Mouse (Mus musculus): ENCODE data around the gene Gck. TPM values are rescaled to one million over a fixed set of nuclear protein-coding genes. Genes with fewer than 3 reads are reported as not detected.

Gene Gck
- polyA plus RNA-seq (2014; fragmentation: Nextera tagmentation; extraction: Ambion mirVana): 1.0 and 2.3 TPM in 2 replicates

DNA sequence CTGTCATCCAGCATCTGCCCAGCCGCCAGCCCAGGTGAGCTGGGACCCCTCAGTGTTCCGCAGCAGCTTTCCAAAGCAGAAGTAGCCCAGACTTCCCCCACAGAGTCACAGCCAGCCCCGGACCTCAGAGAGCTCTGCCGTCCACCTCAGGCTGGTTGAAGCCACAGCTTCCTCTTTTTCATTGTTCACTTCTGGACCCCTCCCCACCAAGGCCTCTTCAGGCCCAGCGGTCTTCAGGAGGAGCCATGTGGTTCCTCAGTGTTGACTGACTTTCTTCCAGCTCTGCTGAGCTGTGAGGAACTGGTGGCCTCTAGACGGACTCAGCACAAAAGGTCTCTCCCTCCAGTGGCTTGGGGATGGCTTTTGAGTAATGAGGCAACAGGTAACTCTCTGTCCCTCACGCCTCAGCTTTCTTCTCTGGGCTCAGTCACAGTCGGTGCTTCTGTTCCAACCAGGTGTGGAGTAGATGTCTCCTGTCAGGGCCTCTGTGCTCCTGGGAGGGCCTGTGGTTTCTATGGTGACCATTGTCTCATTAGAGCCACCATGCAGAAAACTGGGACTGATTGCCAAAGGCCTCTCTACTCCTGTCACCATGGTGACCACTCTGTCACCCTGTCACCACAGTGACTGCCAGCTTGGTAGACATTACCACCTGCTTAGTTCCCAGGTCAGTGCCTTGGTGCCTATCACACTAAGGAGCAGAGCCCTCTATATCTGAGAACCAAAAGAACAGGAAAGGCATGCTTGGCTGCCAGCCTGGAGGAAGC, at the start of gene Gck:
Gene Gck, minus strand, starts transcription at position 496 of the 767 bp plus-strand sequence.
- Histone ChIP-seq H3K9ac (ENCODE audit: low read depth, low read length) (no peak within 1 kb of the TSS), H3K27ac (replicated peaks; ENCODE audit: low read depth, low read length) (0 out of 2 replicates have a peak within 1 kb of the TSS, but pooled peaks have one; percentile 11), H3K4me3 (ENCODE audit: low read depth, low read length) (no peak within 1 kb of the TSS), H3K9me3 (ENCODE audit: control insufficient read depth, low read length) (no peaks in the 10 kb centered on the region), H3K4me1 (ENCODE audit: control insufficient read depth, insufficient read depth, low read length) (peaks cover 11% of the 10 kb centered on the region), H3K36me3 (ENCODE audit: control insufficient read depth, insufficient read depth, low read length) (no peaks in the 10 kb centered on the region), H3K4me2 (ENCODE audit: low read depth, low read length) (no peak within 1 kb of the TSS), H3K27me3 (replicated peaks; ENCODE audit: control insufficient read depth, insufficient read depth, low read length) (no peaks in the 10 kb centered on the region)
- WGBS: 61% methylated on average over 8 of the region's 8 CpGs
- peak; percentile 78 for ATAC-seq (ENCODE audit: low read depth)
- DNase-seq (ENCODE audit: low spot score): peak; percentile 59

DNA sequence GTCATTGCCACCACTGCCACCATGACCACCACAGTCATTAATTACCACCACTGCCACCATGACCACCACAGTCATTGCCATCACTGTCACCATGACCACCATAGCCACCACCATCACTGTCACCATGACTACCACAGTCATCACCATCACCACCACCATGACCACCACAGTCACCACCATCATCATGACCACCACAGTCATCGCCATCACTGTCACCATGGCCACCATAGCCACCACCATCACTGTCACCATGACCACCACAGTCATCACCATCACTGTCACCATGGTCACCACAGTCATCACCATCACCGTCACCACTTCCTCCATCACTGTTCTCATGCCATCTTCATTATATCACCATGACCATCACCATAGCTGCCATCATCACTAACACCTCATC, 48.6 kb upstream of the Gck start:
- Histone ChIP-seq H3K4me1 (ENCODE audit: control insufficient read depth, insufficient read depth, low read length) (peaks cover 16% of the 10 kb centered on the region), H3K27me3 (replicated peaks; ENCODE audit: control insufficient read depth, insufficient read depth, low read length) (no peaks in the 10 kb centered on the region), H3K9me3 (ENCODE audit: control insufficient read depth, low read length) (no peaks in the 10 kb centered on the region), H3K4me2 (ENCODE audit: low read depth, low read length) (no peak overlapping the region), H3K4me3 (ENCODE audit: low read depth, low read length) (no peak overlapping the region), H3K9ac (ENCODE audit: low read depth, low read length) (no peak overlapping the region), H3K27ac (replicated peaks; ENCODE audit: low read depth, low read length) (no peak overlapping the region), H3K36me3 (ENCODE audit: control insufficient read depth, insufficient read depth, low read length) (no peaks in the 10 kb centered on the region)
- DNase-seq (ENCODE audit: low spot score): no peak
- WGBS: 96% methylated on average over 2 of the region's 2 CpGs
- no peak for ATAC-seq (ENCODE audit: low read depth)

DNA sequence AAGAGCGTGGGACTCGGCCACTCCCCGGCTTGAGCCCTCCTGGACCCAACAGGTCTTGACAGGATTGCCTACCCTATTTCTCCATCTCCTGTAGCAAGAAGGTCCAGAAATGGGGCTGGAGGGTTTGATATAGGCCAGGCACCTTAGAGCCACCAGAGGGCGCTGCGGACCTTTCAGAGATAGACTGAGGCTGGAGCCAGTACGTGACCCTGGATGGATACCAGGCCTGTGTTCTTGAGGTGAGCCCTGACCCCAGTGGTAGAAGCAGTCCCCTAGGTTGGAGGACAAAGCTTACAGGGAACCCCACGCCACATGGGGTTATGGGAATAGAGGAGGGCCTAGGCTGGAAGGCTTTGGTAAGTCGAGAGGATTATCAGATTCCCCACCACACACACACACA, 46.1 kb upstream of the Gck start:
- no peak overlapping the region for H3K4me3 ChIP-seq (ENCODE audit: low read depth, low read length)
- no peaks in the 10 kb centered on the region for H3K27me3 ChIP-seq (replicated peaks; ENCODE audit: control insufficient read depth, insufficient read depth, low read length)
- WGBS: 12% methylated on average over 7 of the region's 8 CpGs
- no peaks in the 10 kb centered on the region for H3K9me3 ChIP-seq (ENCODE audit: control insufficient read depth, low read length)
- no peak overlapping the region for H3K9ac ChIP-seq (ENCODE audit: low read depth, low read length)
- no peak overlapping the region for H3K4me2 ChIP-seq (ENCODE audit: low read depth, low read length)
- DNase-seq (ENCODE audit: low spot score): peak; percentile 87
- H3K4me1 ChIP-seq (ENCODE audit: control insufficient read depth, insufficient read depth, low read length): peaks cover 16% of the 10 kb centered on the region
- peak; percentile 30; the same call in 1 of the 2 replicates for ATAC-seq (ENCODE audit: low read depth)
- no peaks in the 10 kb centered on the region for H3K36me3 ChIP-seq (ENCODE audit: control insufficient read depth, insufficient read depth, low read length)
- H3K27ac ChIP-seq (replicated peaks; ENCODE audit: low read depth, low read length): no peak overlapping the region

DNA sequence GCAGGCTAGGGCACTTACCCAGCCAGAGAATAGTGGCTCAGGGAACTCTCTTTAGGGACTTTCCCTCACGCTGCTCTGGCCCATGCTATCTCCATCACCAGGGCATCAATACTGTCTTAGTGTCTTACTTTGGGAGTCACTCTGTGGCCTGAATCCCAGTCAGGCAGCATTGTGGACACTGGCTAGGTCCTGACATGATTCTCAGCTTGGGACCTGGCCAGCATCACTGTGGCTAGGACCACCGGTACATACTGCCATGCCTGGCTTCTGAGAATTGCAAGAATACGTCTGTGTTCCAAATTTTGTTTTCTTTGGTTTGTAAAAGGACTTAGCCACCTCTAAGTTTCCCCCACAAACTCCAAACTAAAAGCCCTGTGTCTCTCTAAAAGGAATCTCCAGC, 45.0 kb upstream of the Gck start:
- Histone ChIP-seq H3K27me3 (replicated peaks; ENCODE audit: control insufficient read depth, insufficient read depth, low read length) (no peaks in the 10 kb centered on the region), H3K9me3 (ENCODE audit: control insufficient read depth, low read length) (no peaks in the 10 kb centered on the region), H3K4me1 (ENCODE audit: control insufficient read depth, insufficient read depth, low read length) (peaks cover 5% of the 10 kb centered on the region), H3K36me3 (ENCODE audit: control insufficient read depth, insufficient read depth, low read length) (no peaks in the 10 kb centered on the region), H3K4me3 (ENCODE audit: low read depth, low read length) (no peak overlapping the region), H3K27ac (replicated peaks; ENCODE audit: low read depth, low read length) (no peak overlapping the region), H3K4me2 (ENCODE audit: low read depth, low read length) (no peak overlapping the region), H3K9ac (ENCODE audit: low read depth, low read length) (no peak overlapping the region)
- 81% methylated on average over 3 of the region's 3 CpGs for WGBS
- DNase-seq (ENCODE audit: low spot score): no peak
- ATAC-seq (ENCODE audit: low read depth): no peak

DNA sequence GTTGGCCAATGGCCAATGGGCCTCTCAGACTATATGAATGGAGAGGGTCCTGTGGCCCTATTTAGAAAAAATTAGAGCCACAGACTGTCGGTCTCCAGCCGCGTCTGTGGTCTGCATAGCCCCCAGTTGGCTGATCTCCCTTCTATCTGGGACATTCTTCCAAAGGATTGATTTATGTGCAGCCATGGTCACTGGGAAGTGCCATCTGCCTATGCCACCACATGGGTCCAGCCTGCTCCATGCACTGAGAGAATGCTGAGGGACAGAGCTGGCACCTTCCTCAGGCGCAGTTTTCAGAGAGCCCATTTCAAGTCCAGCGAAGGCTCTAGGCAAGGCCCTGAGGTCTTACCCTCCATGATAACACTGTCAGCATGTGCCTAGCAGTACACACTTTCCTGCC, 44.3 kb upstream of the Gck start:
- no peaks in the 10 kb centered on the region for H3K27me3 ChIP-seq (replicated peaks; ENCODE audit: control insufficient read depth, insufficient read depth, low read length)
- DNase-seq (ENCODE audit: low spot score) (no peak), ATAC-seq (ENCODE audit: low read depth) (no peak)
- no peak overlapping the region for H3K9ac ChIP-seq (ENCODE audit: low read depth, low read length)
- H3K36me3 ChIP-seq (ENCODE audit: control insufficient read depth, insufficient read depth, low read length): no peaks in the 10 kb centered on the region
- no peaks in the 10 kb centered on the region for H3K9me3 ChIP-seq (ENCODE audit: control insufficient read depth, low read length)
- 71% methylated on average over 5 of the region's 5 CpGs for WGBS
- H3K4me1 ChIP-seq (ENCODE audit: control insufficient read depth, insufficient read depth, low read length): no peaks in the 10 kb centered on the region
- no peak overlapping the region for H3K4me2 ChIP-seq (ENCODE audit: low read depth, low read length)
- no peak overlapping the region for H3K27ac ChIP-seq (replicated peaks; ENCODE audit: low read depth, low read length)
- no peak overlapping the region for H3K4me3 ChIP-seq (ENCODE audit: low read depth, low read length)

DNA sequence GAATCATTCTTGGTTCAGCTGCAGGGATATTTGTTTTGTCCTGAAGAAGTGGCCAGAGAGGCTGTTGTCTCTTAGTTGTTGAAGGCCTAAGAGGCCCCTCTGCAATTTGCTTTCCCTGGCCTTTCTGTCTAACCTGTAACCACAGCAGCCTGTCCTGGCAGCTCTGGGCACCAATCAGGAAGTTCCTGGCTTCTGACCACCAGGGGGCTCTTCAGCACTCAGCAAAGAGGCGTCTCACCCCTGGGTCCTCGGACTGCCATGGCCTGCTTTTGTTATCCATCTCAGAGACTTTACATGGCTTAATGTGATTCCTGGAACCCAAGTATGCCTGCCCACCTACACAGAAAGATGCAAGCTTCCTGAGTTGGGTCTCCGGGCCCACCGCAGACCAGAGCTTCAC, 41.0 kb upstream of the Gck start:
- Histone ChIP-seq H3K9me3 (ENCODE audit: control insufficient read depth, low read length) (no peaks in the 10 kb centered on the region), H3K27ac (replicated peaks; ENCODE audit: low read depth, low read length) (no peak overlapping the region), H3K4me1 (ENCODE audit: control insufficient read depth, insufficient read depth, low read length) (no peaks in the 10 kb centered on the region), H3K27me3 (replicated peaks; ENCODE audit: control insufficient read depth, insufficient read depth, low read length) (no peaks in the 10 kb centered on the region), H3K9ac (ENCODE audit: low read depth, low read length) (no peak overlapping the region), H3K4me2 (ENCODE audit: low read depth, low read length) (no peak overlapping the region), H3K4me3 (ENCODE audit: low read depth, low read length) (no peak overlapping the region), H3K36me3 (ENCODE audit: control insufficient read depth, insufficient read depth, low read length) (no peaks in the 10 kb centered on the region)
- ATAC-seq (ENCODE audit: low read depth) (no peak), DNase-seq (ENCODE audit: low spot score) (peak; percentile 69)
- 42% methylated on average over 4 of the region's 4 CpGs for WGBS

DNA sequence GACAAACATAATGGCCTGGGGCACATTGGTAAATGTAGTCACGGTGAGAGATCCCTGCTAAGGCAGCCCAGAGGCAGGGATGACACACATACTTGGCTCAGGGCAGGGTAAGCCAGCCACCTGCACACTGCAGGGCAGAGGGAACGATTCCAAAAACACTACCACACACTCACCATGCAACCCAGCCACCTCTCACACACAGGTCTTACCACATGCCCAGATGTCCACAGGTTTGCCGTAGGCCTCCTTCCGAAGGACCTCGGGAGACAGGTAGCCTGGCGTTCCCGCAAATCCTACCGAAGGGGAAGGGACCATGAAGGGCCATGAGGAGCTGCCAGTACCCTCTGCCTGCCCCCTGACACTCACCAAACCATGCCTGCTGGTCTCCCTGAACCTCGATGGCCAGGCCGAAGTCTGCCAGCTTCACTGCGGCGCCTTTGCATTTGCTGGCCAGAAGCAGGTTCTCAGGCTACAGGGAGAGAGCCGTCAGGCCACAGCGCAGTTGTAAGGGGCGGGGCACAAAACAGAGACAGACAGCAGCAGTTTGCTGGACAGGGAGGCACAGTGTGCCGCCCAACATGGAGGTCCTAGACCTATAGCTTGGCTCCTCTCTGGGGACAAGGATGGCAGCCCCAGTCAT, 40.2 kb upstream of the Gck start:
- Histone ChIP-seq H3K4me2 (ENCODE audit: low read depth, low read length) (no peak overlapping the region), H3K4me3 (ENCODE audit: low read depth, low read length) (no peak overlapping the region), H3K27ac (replicated peaks; ENCODE audit: low read depth, low read length) (no peak overlapping the region), H3K36me3 (ENCODE audit: control insufficient read depth, insufficient read depth, low read length) (no peaks in the 10 kb centered on the region), H3K27me3 (replicated peaks; ENCODE audit: control insufficient read depth, insufficient read depth, low read length) (no peaks in the 10 kb centered on the region), H3K9me3 (ENCODE audit: control insufficient read depth, low read length) (no peaks in the 10 kb centered on the region), H3K9ac (ENCODE audit: low read depth, low read length) (no peak overlapping the region), H3K4me1 (ENCODE audit: control insufficient read depth, insufficient read depth, low read length) (no peaks in the 10 kb centered on the region)
- WGBS: 81% methylated on average over 15 of the region's 16 CpGs
- ATAC-seq (ENCODE audit: low read depth) (no peak), DNase-seq (ENCODE audit: low spot score) (no peak)

DNA sequence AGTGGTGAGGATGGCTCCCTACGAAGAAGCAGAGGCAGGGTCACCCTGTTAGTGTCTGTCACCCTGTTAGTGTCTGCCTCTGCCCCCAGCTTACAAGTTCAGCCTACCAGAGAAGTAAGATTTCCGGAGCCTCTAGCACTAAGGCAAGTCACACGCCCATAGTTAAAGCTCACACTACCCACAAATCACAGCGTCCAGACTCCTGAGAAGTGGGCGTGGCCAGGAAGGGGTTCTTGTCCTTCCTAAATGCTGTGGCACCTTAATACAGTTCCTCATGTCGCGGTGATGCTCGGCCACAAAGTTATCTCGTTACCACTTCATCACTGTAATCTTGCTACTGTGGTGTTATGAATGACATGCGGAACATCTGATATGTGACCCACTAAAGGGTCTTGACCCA, 38.2 kb upstream of the Gck start:
- Histone ChIP-seq H3K4me3 (ENCODE audit: low read depth, low read length) (no peak overlapping the region), H3K4me1 (ENCODE audit: control insufficient read depth, insufficient read depth, low read length) (no peaks in the 10 kb centered on the region), H3K9me3 (ENCODE audit: control insufficient read depth, low read length) (no peaks in the 10 kb centered on the region), H3K27me3 (replicated peaks; ENCODE audit: control insufficient read depth, insufficient read depth, low read length) (no peaks in the 10 kb centered on the region), H3K9ac (ENCODE audit: low read depth, low read length) (no peak overlapping the region), H3K36me3 (ENCODE audit: control insufficient read depth, insufficient read depth, low read length) (no peaks in the 10 kb centered on the region), H3K4me2 (ENCODE audit: low read depth, low read length) (no peak overlapping the region), H3K27ac (replicated peaks; ENCODE audit: low read depth, low read length) (no peak overlapping the region)
- DNase-seq (ENCODE audit: low spot score): no peak
- WGBS: 77% methylated on average over 10 of the region's 10 CpGs
- no peak for ATAC-seq (ENCODE audit: low read depth)

DNA sequence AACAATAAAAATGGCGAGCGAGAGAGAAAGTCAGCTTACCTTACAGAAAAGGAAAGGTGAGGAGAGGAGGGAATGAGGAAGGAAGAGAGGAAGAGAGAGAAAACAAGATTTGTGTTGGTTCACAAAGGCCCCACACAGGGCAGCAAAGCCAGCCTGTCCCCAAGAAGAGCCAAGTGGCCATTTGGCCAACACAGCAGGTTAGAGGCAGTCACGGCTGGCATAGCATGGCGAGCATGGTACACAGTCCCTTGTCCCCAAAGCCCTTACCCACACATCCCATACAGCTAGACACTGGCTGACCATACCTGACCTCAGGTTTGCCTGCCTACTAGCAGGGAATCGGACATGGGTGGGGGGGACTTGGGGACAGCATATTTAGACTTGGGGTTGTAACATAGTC, 33.7 kb upstream of the Gck start:
- DNase-seq (ENCODE audit: low spot score) (no peak), ATAC-seq (ENCODE audit: low read depth) (no peak)
- no peaks in the 10 kb centered on the region for H3K9me3 ChIP-seq (ENCODE audit: control insufficient read depth, low read length)
- no peaks in the 10 kb centered on the region for H3K27me3 ChIP-seq (replicated peaks; ENCODE audit: control insufficient read depth, insufficient read depth, low read length)
- H3K9ac ChIP-seq (ENCODE audit: low read depth, low read length): no peak overlapping the region
- H3K4me2 ChIP-seq (ENCODE audit: low read depth, low read length): no peak overlapping the region
- no peak overlapping the region for H3K27ac ChIP-seq (replicated peaks; ENCODE audit: low read depth, low read length)
- WGBS: 90% methylated on average over 5 of the region's 5 CpGs
- no peak overlapping the region for H3K4me3 ChIP-seq (ENCODE audit: low read depth, low read length)
- H3K36me3 ChIP-seq (ENCODE audit: control insufficient read depth, insufficient read depth, low read length): no peaks in the 10 kb centered on the region
- H3K4me1 ChIP-seq (ENCODE audit: control insufficient read depth, insufficient read depth, low read length): no peaks in the 10 kb centered on the region

All from embryonic facial prominence, embryonic 14.5 days (tissue).